Mouse (Mus musculus) spleen, postnatal 14 days (tissue): ENCODE data around the gene Rabgap1l.
"Not testable (repeated sequence)": the region's sequence is repeated elsewhere in the genome, so short reads cannot be mapped to it uniquely, and the experiment has no call there.

ENCODE experiments used
- DNase-seq, 2 experiments: peaks; one replicate each; pipeline ENCODE4 v3.0.0; 2021 to 2022; ENCODE audit warnings: low spot score in 2 of 2

Gene Rabgap1l

GRCm38 (mm10) chr1:160693094-160693447 lies 99.9 kb downstream of the Rabgap1l start:
- DNase-seq, result peak in 1 of 2 experiments; percentile 19

- no peak for DNase-seq
These were observed 100.6 kb downstream of the Rabgap1l start for GRCm38 (mm10) chr1:160692224-160693093.

GRCm38 (mm10) chr1:160691196-160691590 lies 101.8 kb downstream of the Rabgap1l start:
- DNase-seq, result no peak

GRCm38 (mm10) chr1:160690516-160691195 lies 102.4 kb downstream of the Rabgap1l start:
- no peak for DNase-seq

- DNase-seq, result no peak
These were observed 103.5 kb downstream of the Rabgap1l start for GRCm38 (mm10) chr1:160689511-160689910.

GRCm38 (mm10) chr1:160684251-160684650 lies 108.8 kb downstream of the Rabgap1l start:
- no peak for DNase-seq

- DNase-seq, result no peak
These were observed 111.5 kb downstream of the Rabgap1l start for GRCm38 (mm10) chr1:160681398-160682050.

GRCm38 (mm10) chr1:160674763-160675162 lies 118.2 kb downstream of the Rabgap1l start:
- no peak for DNase-seq

GRCm38 (mm10) chr1:160672088-160672814 lies 120.8 kb downstream of the Rabgap1l start:
- DNase-seq, result no peak

- no peak for DNase-seq
These were observed 137.1 kb downstream of the Rabgap1l start for GRCm38 (mm10) chr1:160655806-160656470.

- DNase-seq, result no peak
These were observed 141.3 kb downstream of the Rabgap1l start for GRCm38 (mm10) chr1:160651691-160652090.

- no peak for DNase-seq
These were observed 147.6 kb downstream of the Rabgap1l start for GRCm38 (mm10) chr1:160645416-160645815.

GRCm38 (mm10) chr1:160628213-160628932 lies 164.6 kb downstream of the Rabgap1l start:
- no peak for DNase-seq

- DNase-seq, result not testable (repeated sequence)
These were observed 168.5 kb downstream of the Rabgap1l start for GRCm38 (mm10) chr1:160624354-160625120.

- DNase-seq, result no peak
These were observed 174.8 kb downstream of the Rabgap1l start for GRCm38 (mm10) chr1:160618201-160618600.

GRCm38 (mm10) chr1:160606425-160606824 lies 186.6 kb downstream of the Rabgap1l start:
- no peak for DNase-seq

- DNase-seq, result not testable (repeated sequence)
These were observed 189.7 kb downstream of the Rabgap1l start for GRCm38 (mm10) chr1:160603312-160603711.

- no peak for DNase-seq
These were observed 195.6 kb downstream of the Rabgap1l start for GRCm38 (mm10) chr1:160597369-160597768.

- no peak for DNase-seq
These were observed 196.1 kb downstream of the Rabgap1l start for GRCm38 (mm10) chr1:160596948-160597270.
